Mouse (Mus musculus): ENCODE data around the gene Tmco3. TPM values are rescaled to one million over a fixed set of nuclear protein-coding genes. Genes with fewer than 3 reads are reported as not detected.

Tmco3 gene
- 35.7 and 41.3 TPM in 2 replicates for polyA plus RNA-seq (2015; fragmentation: Nextera tagmentation; extraction: Ambion mirVana)

DNA sequence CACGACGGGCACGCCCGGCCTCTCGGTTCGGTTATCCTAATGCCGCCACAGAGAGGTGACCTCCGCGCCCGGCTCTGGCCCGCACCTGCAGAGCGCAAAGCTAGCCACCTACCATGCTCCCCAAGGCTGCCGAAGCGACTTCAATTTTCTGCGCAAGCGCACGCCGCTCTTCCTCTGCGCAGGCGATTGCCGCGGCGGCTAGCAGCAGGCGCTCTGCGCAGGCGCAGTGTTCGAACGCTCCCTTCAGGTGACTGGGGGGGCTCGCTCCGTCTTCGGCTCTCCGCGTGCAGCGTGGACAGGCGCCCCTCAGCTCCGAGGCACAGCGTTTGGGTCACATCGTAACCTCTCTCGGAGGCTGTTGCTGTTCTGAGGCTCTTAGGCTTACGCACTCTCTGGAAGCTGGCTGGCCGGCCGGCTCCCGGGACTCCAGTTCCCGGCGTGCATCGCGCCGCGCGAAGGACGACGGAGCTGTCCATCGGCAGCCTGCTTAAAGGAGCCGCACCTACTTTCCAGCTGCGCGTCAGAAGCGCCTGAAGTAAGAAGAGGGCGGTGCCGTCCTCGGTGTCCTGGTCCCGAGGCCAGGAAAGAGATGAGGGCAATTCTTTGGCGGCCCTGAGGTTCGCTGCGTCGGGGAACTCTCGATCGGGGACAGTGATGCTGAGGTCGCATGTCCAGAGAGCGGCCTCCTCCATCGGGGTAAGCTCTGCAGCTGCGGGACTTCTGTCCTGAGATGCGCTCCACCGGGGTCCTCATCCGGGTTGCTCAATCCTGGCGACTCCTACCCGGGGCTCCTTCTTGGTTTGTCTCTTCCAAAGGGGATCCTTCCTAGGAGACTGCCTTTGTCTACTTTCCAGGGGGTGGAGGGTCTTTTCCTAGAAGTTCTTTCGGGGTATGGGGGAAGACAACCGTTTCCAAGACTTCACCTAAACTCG, at the start of gene Tmco3, which contains the start of gene Dcun1d2:
Gene Tmco3, plus strand, starts transcription at position 499 of the 932 bp plus-strand sequence.
Gene Dcun1d2, minus strand, starts transcription at position 440 of the 932 bp plus-strand sequence.
- Histone ChIP-seq H3K9me3 (ENCODE audit: control insufficient read depth, low read length) (no peaks in the 10 kb centered on the region), H3K9ac (ENCODE audit: low read length) (peak within 1 kb of the TSS; percentile 87), H3K4me3 (ENCODE audit: low read length) (peak within 1 kb of the TSS; percentile 87), H3K4me1 (replicated peaks; ENCODE audit: control insufficient read depth, insufficient read depth, low read length) (peaks cover 15% of the 10 kb centered on the region), H3K27ac (ENCODE audit: low read length) (peak within 1 kb of the TSS; percentile 99), H3K4me2 (ENCODE audit: low read depth, low read length) (peak within 1 kb of the TSS; percentile 97), H3K27me3 (ENCODE audit: control insufficient read depth, insufficient read depth, low read depth, low read length) (no peaks in the 10 kb centered on the region), H3K36me3 (ENCODE audit: control insufficient read depth, insufficient read depth, low read length) (peaks cover 2% of the 10 kb centered on the region; the same call in 1 of the 2 replicates)
- under 1% methylated on average over 79 of the region's 79 CpGs for whole genome bisulfite sequencing
- peak; percentile 94 for ATAC-seq (ENCODE audit: low read depth)

GRCm38 (mm10) chr8:13240055-13240454, 47.9 kb upstream of the Tmco3 start:
- no peak overlapping the region for H3K9ac ChIP-seq (ENCODE audit: low read length)
- no peaks in the 10 kb centered on the region for H3K36me3 ChIP-seq (ENCODE audit: control insufficient read depth, insufficient read depth, low read length)
- peaks cover 2% of the 10 kb centered on the region; the same call in 1 of the 2 replicates for H3K27me3 ChIP-seq (ENCODE audit: control insufficient read depth, insufficient read depth, low read depth, low read length)
- no peak overlapping the region for H3K4me2 ChIP-seq (ENCODE audit: low read depth, low read length)
- no peak overlapping the region for H3K4me3 ChIP-seq (ENCODE audit: low read length)
- H3K27ac ChIP-seq (ENCODE audit: low read length) = no peak overlapping the region
- H3K9me3 ChIP-seq (ENCODE audit: control insufficient read depth, low read length) = no peaks in the 10 kb centered on the region
- no peaks in the 10 kb centered on the region for H3K4me1 ChIP-seq (replicated peaks; ENCODE audit: control insufficient read depth, insufficient read depth, low read length)
- 85% methylated on average over 9 of the region's 9 CpGs for WGBS
- ATAC-seq (ENCODE audit: low read depth) = no peak

GRCm38 (mm10) chr8:13240691-13241090, 47.3 kb upstream of the Tmco3 start:
- H3K9ac ChIP-seq (ENCODE audit: low read length) = no peak overlapping the region
- no peak overlapping the region for H3K4me2 ChIP-seq (ENCODE audit: low read depth, low read length)
- no peak overlapping the region for H3K27ac ChIP-seq (ENCODE audit: low read length)
- ATAC-seq (ENCODE audit: low read depth) = no peak
- no peaks in the 10 kb centered on the region for H3K27me3 ChIP-seq (ENCODE audit: control insufficient read depth, insufficient read depth, low read depth, low read length)
- no peaks in the 10 kb centered on the region for H3K4me1 ChIP-seq (replicated peaks; ENCODE audit: control insufficient read depth, insufficient read depth, low read length)
- H3K36me3 ChIP-seq (ENCODE audit: control insufficient read depth, insufficient read depth, low read length) = no peaks in the 10 kb centered on the region
- H3K9me3 ChIP-seq (ENCODE audit: control insufficient read depth, low read length) = no peaks in the 10 kb centered on the region
- no peak overlapping the region for H3K4me3 ChIP-seq (ENCODE audit: low read length)
- 52% methylated on average over 7 of the region's 7 CpGs for WGBS

DNA sequence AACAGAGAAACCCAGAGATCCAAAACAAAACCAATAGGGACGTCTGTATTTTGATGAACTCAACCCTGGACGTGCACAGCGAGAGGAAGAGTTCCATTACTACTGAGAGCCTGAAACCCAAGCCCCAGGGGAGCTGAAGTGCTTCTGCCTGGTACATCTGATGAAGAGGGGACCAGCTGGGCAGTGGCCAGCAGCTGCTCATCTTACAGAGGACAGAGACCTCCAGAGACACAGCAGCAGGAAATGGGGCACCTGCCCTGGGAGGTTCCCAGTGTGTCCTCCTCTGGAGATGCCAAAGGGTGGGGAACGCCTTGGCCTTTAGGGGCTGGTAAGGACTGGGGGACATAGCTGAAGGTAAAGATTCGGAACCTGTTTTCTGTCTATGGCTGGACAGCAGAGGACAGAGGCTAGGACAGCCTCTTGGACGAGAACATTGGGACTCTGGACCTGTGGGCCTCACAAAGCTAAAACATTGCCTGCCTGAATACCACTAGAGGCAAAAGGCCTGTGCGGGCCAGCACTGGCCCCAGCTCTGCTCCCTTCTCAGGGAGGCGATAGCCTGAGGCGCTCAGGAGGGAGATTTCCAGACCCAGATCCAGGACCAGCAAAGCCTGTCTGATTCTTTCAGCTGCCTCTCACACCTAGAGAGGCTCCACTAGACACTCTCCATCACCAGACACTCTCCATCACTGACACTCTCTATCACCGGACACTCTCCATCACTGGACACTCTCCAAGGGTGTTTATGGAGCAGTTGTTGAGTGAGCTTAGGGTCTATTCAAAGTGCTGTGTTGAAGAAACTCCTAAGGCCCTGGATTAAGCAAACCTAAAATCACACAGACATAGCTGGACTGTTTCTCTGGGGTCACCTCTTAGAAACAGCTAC, 44.8 kb upstream of the Tmco3 start:
- Histone ChIP-seq H3K27ac (ENCODE audit: low read length) (no peak overlapping the region), H3K36me3 (ENCODE audit: control insufficient read depth, insufficient read depth, low read length) (no peaks in the 10 kb centered on the region), H3K9ac (ENCODE audit: low read length) (no peak overlapping the region), H3K4me2 (ENCODE audit: low read depth, low read length) (no peak overlapping the region), H3K4me3 (ENCODE audit: low read length) (no peak overlapping the region), H3K9me3 (ENCODE audit: control insufficient read depth, low read length) (no peaks in the 10 kb centered on the region), H3K27me3 (ENCODE audit: control insufficient read depth, insufficient read depth, low read depth, low read length) (no peaks in the 10 kb centered on the region), H3K4me1 (replicated peaks; ENCODE audit: control insufficient read depth, insufficient read depth, low read length) (no peaks in the 10 kb centered on the region)
- ATAC-seq (ENCODE audit: low read depth) = peak; percentile 41; the same call in 1 of the 2 replicates
- 57% methylated on average over 10 of the region's 10 CpGs for whole genome bisulfite sequencing

DNA sequence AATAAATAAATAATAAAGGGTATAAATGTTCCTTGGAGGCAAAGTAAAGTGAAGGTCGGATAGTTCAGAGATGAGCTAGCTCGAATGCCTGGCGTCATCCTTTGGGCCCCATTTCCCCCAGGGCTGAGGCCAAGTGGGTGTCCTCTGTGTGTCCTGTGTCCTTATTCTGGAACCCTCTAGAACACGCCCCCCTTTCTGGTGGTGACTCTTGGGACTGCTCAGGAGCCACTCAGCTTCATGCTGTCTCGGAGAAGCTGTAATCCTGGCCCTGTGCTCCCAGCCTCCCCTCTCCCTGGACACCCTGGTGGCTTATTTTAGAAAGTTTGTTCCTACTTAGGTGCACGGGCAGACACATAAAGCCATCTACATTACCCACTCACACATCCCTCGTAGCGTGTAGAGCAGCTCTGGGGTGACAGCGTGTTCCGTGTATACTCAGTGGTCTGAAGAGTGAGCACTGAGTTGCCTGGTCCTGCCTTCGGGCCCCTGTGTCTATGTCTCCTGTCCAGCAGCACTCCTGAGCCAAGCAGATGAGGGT, 43.6 kb upstream of the Tmco3 start:
- Histone ChIP-seq H3K4me1 (replicated peaks; ENCODE audit: control insufficient read depth, insufficient read depth, low read length) (no peaks in the 10 kb centered on the region), H3K9me3 (ENCODE audit: control insufficient read depth, low read length) (no peaks in the 10 kb centered on the region), H3K4me3 (ENCODE audit: low read length) (no peak overlapping the region), H3K9ac (ENCODE audit: low read length) (no peak overlapping the region), H3K27me3 (ENCODE audit: control insufficient read depth, insufficient read depth, low read depth, low read length) (no peaks in the 10 kb centered on the region), H3K4me2 (ENCODE audit: low read depth, low read length) (no peak overlapping the region), H3K27ac (ENCODE audit: low read length) (no peak overlapping the region), H3K36me3 (ENCODE audit: control insufficient read depth, insufficient read depth, low read length) (no peaks in the 10 kb centered on the region)
- no peak for ATAC-seq (ENCODE audit: low read depth)
- 73% methylated on average over 11 of the region's 11 CpGs for WGBS

GRCm38 (mm10) chr8:13252837-13253236, 35.2 kb upstream of the Tmco3 start:
- H3K4me2 ChIP-seq (ENCODE audit: low read depth, low read length) = no peak overlapping the region
- no peak overlapping the region for H3K27ac ChIP-seq (ENCODE audit: low read length)
- no peaks in the 10 kb centered on the region for H3K9me3 ChIP-seq (ENCODE audit: control insufficient read depth, low read length)
- WGBS = 76% methylated on average over 13 of the region's 13 CpGs
- H3K4me3 ChIP-seq (ENCODE audit: low read length) = no peak overlapping the region
- ATAC-seq (ENCODE audit: low read depth) = no peak
- no peaks in the 10 kb centered on the region for H3K27me3 ChIP-seq (ENCODE audit: control insufficient read depth, insufficient read depth, low read depth, low read length)
- no peak overlapping the region for H3K9ac ChIP-seq (ENCODE audit: low read length)
- peaks cover 6% of the 10 kb centered on the region for H3K36me3 ChIP-seq (ENCODE audit: control insufficient read depth, insufficient read depth, low read length)
- H3K4me1 ChIP-seq (replicated peaks; ENCODE audit: control insufficient read depth, insufficient read depth, low read length) = no peaks in the 10 kb centered on the region

DNA sequence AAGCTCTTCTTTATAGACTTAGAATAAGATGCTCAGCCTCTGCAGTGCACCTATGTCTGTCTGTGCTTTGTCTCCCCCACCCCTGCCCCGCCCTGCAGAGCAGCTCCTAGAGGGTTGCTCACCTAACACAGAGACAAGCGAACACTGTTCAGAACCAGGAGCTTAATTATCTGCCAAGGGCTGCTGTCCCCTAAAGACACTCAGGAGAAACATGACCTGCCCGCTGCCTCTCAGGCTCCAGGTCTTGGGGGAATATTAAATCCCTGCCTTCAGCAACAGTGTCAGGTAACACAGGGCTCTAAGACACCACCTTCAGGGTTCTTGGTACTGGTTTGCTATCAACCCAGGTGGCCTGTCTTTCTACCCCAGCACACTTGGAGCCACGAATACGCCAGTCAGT, 34.6 kb upstream of the Tmco3 start:
- no peaks in the 10 kb centered on the region for H3K9me3 ChIP-seq (ENCODE audit: control insufficient read depth, low read length)
- peaks cover 6% of the 10 kb centered on the region for H3K36me3 ChIP-seq (ENCODE audit: control insufficient read depth, insufficient read depth, low read length)
- no peaks in the 10 kb centered on the region for H3K4me1 ChIP-seq (replicated peaks; ENCODE audit: control insufficient read depth, insufficient read depth, low read length)
- H3K27me3 ChIP-seq (ENCODE audit: control insufficient read depth, insufficient read depth, low read depth, low read length) = no peaks in the 10 kb centered on the region
- no peak for ATAC-seq (ENCODE audit: low read depth)
- no peak overlapping the region for H3K27ac ChIP-seq (ENCODE audit: low read length)
- no peak overlapping the region for H3K9ac ChIP-seq (ENCODE audit: low read length)
- H3K4me3 ChIP-seq (ENCODE audit: low read length) = no peak overlapping the region
- H3K4me2 ChIP-seq (ENCODE audit: low read depth, low read length) = no peak overlapping the region
- WGBS = 60% methylated on average over 5 of the region's 5 CpGs

DNA sequence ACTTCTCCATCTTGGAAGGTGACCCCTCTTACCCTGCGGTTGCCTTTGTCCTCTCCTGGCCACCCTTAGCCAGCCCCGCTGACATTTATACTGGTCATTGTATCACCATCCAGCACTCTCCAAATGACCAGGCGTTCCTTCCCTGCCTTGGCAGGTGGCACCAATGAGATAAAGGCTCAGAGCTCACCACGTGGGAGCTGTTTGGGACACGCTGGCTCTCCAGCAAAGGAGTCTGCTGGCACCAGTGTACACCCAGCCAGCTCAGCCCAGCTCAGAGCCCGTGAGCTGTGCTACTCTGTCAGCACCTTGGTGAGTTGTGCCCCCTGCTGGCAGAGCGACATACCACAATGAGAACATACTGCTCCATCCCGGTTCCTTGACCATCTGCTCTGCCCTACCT, 34.0 kb upstream of the Tmco3 start, which contains the start of gene Adprhl1:
Gene Adprhl1, minus strand, starts transcription at position 144 of the 400 bp plus-strand sequence.
- Histone ChIP-seq H3K9ac (ENCODE audit: low read length) (no peak within 1 kb of the TSS), H3K9me3 (ENCODE audit: control insufficient read depth, low read length) (no peaks in the 10 kb centered on the region), H3K4me2 (ENCODE audit: low read depth, low read length) (no peak within 1 kb of the TSS), H3K36me3 (ENCODE audit: control insufficient read depth, insufficient read depth, low read length) (peaks cover 6% of the 10 kb centered on the region), H3K27ac (ENCODE audit: low read length) (no peak within 1 kb of the TSS), H3K4me1 (replicated peaks; ENCODE audit: control insufficient read depth, insufficient read depth, low read length) (no peaks in the 10 kb centered on the region), H3K27me3 (ENCODE audit: control insufficient read depth, insufficient read depth, low read depth, low read length) (no peaks in the 10 kb centered on the region), H3K4me3 (ENCODE audit: low read length) (no peak within 1 kb of the TSS)
- 28% methylated on average over 8 of the region's 8 CpGs for WGBS
- peak; percentile 77 for ATAC-seq (ENCODE audit: low read depth)
